ENCODE assay signal across 18 mouse cellular contexts in the genomic region with DNA sequence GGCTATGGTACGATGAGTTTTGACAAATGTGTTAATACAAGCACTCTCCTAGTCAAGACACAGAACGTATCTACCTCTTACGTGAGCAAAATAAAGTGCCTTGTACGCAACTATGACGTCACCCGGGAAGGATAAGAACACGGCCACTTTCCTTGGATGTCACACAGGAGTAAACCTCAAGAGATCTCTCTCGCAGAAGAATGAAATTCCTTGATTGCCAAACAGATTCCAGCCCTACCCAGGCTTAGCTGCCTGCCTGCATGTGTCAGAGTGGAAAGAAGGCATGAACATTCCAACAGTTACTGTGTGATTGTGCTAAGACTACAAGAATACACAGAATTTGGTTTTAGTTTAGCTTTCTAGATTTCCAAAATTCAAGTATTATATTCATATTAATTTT.
"Had no signal": no experiment of that assay in that cellular context is flagged by ENCODE, and none has a peak within 500 bp of the region (broad histone marks: within the 10 kb centered on the region; RNA-seq: fewer than 3 reads in every experiment).

No protein-coding gene starts in this region.

- DNase-seq: lung, adult 2 months; lung, postnatal 10 days; lung, postnatal 4 days; retina, postnatal 1 day; right cerebral cortex, adult 18-20 months; right cerebral cortex, postnatal 25 days; right cerebral cortex, postnatal 4 days; spleen, adult 18-20 months; thymus, adult 18-20 months; thymus, postnatal 14 days; thymus, postnatal 36 days had no signal

- H3K36me3 ChIP-seq: lung, embryonic 15.5 days; midbrain, embryonic 10.5 days; midbrain, embryonic 13.5 days; neural tube, embryonic 13.5 days; neural tube, embryonic 15.5 days had no signal

- H3K4me2 ChIP-seq: lung, embryonic 15.5 days; midbrain, embryonic 13.5 days; neural tube, embryonic 13.5 days; neural tube, embryonic 15.5 days had no signal

- H3K4me3 ChIP-seq: lung, embryonic 15.5 days; midbrain, embryonic 10.5 days; midbrain, embryonic 13.5 days; myocyte; neural tube, embryonic 13.5 days; neural tube, embryonic 15.5 days had no signal

- H3K27me3 ChIP-seq: lung, embryonic 15.5 days; midbrain, embryonic 13.5 days; neural tube, embryonic 13.5 days; neural tube, embryonic 15.5 days had no signal

- H3K9me3 ChIP-seq: lung, embryonic 15.5 days; midbrain, embryonic 10.5 days; midbrain, embryonic 13.5 days; neural tube, embryonic 13.5 days; neural tube, embryonic 15.5 days had no signal

- H3K4me1 ChIP-seq: lung, embryonic 15.5 days; neural tube, embryonic 13.5 days; neural tube, embryonic 15.5 days had no signal

- H3K9ac ChIP-seq: lung, embryonic 15.5 days; midbrain, embryonic 13.5 days; neural tube, embryonic 13.5 days; neural tube, embryonic 15.5 days had no signal

- H3K27ac ChIP-seq: lung, embryonic 15.5 days; midbrain, embryonic 10.5 days; midbrain, embryonic 13.5 days; neural tube, embryonic 13.5 days; neural tube, embryonic 15.5 days had no signal

- ATAC-seq: midbrain, embryonic 13.5 days; midbrain, embryonic 16.5 days had no signal
